Mouse (Mus musculus) neural tube, embryonic 15.5 days (tissue): ENCODE data around the gene Gm36864. TPM values are rescaled to one million over a fixed set of nuclear protein-coding genes. Genes with fewer than 3 reads are reported as not detected.

ENCODE experiments used
- ATAC-seq: fragments of 200-750 bp; cut with Nextera tagmentation; 2 replicates; pipeline ENCODE4 v1.8.0; 2017; ENCODE audit warnings: mild to moderate bottlenecking, moderate TSS enrichment, moderate library complexity; ENCODE audit not compliant: low FRiP score
- H3K27ac ChIP-seq: fragments of 300-500 bp; sonication (generic); replicated peaks from 2 replicates; pipeline ENCODE4 v1.5.1; 2015; ENCODE audit warnings: mild to moderate bottlenecking, inconsistent platforms
- H3K27me3 ChIP-seq: fragments of 300-500 bp; sonication (generic); replicated peaks from 2 replicates; pipeline ENCODE4 v1.6.1; 2015; ENCODE audit warnings: inconsistent platforms
- H3K36me3 ChIP-seq: fragments of 300-500 bp; sonication (generic); 2 replicates; pipeline ENCODE4 v1.6.1; 2015; ENCODE audit warnings: inconsistent platforms
- H3K4me1 ChIP-seq: fragments of 300-500 bp; sonication (generic); 2 replicates; pipeline ENCODE4 v1.6.1; 2015; ENCODE audit warnings: inconsistent platforms
- H3K4me2 ChIP-seq: fragments of 300-500 bp; sonication (generic); 2 replicates; pipeline ENCODE4 v1.6.1; 2015; ENCODE audit warnings: inconsistent platforms, mild to moderate bottlenecking, moderate library complexity
- H3K4me3 ChIP-seq: fragments of 300-500 bp; sonication (generic); replicated peaks from 2 replicates; pipeline ENCODE4 v1.5.1; 2015; ENCODE audit warnings: mild to moderate bottlenecking, inconsistent platforms
- H3K9ac ChIP-seq: fragments of 300-500 bp; sonication (generic); replicated peaks from 2 replicates; pipeline ENCODE4 v1.6.1; 2015; ENCODE audit warnings: mild to moderate bottlenecking, inconsistent platforms
- H3K9me3 ChIP-seq: fragments of 300-500 bp; sonication (generic); replicated peaks from 2 replicates; pipeline ENCODE4 v1.6.1; 2016; ENCODE audit warnings: inconsistent platforms
- WGBS: fragments of 180-500 bp; shearing (Covaris S2); methylation state at CpG from one replicate; pipeline ENCODE4 v1.1.7; 2015; ENCODE audit warnings: mixed read lengths; 5-methylcytosine and 5-hydroxymethylcytosine counted together
- polyA plus RNA-seq: library from polyadenylated mRNA; unstranded; fragments of >200 nt; fragmentation: Nextera tagmentation; extraction: Ambion mirVana; gene quantifications from 2 replicates; pipeline ENCODE4 v1.2.1, GENCODE M21; 2015

Gm36864 gene
- polyA plus RNA-seq, 1 experiment from 2014 or later = not detected

DNA sequence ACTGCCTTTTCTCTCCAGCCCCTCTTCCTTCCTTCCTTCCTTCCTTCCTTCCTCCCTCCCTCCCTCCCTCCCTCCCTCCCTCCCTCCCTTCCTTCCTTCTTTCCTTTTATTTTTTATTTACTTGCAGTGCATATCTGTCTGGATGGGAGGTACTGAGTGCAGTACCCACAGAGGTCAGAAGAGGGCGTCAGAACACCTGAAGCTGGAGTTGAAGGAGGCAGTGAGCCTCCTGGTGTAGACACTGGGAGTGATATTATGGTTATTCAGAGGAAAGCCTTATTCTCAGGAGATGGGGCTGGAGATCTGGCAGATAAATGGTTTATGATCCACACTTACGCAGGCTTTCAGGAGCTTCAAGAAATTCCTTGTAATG lies 41.3 kb downstream of the Gm36864 start:
- Histone ChIP-seq H3K27ac (no peak overlapping the region), H3K9ac (no peak overlapping the region), H3K4me1 (no peaks in the 10 kb centered on the region), H3K27me3 (peaks cover 10% of the 10 kb centered on the region; the same call in 1 of the 2 replicates), H3K4me2 (no peak overlapping the region), H3K9me3 (no peaks in the 10 kb centered on the region), H3K4me3 (no peak overlapping the region), H3K36me3 (no peaks in the 10 kb centered on the region)
- ATAC-seq = no peak
- 41% methylated on average over 2 of the region's 2 CpGs for WGBS

DNA sequence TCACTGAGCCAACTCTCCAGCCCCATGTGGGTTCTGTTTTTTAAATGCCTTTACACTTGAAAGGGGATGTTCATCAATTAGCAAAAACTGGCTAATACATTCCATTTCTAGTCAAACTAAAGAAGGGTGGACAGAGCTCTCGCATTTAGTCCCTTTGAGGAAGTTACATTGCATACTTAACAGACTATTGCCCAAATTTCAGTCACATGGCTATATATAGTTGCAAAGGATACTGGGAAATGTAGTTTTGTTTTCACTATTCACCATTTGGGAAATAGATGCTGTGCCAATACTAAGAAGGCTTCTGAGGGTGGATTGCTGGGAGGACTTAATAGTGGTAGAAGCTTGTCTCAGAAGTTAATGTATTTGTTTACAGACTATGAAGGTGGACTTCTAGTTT lies 45.0 kb downstream of the Gm36864 start:
- WGBS = 69% methylated on average over 1 of the region's 1 CpGs
- no peak overlapping the region for H3K9ac ChIP-seq
- no peak overlapping the region for H3K4me2 ChIP-seq
- no peak overlapping the region for H3K27ac ChIP-seq
- no peaks in the 10 kb centered on the region for H3K36me3 ChIP-seq
- H3K9me3 ChIP-seq = no peaks in the 10 kb centered on the region
- ATAC-seq = no peak
- no peak overlapping the region for H3K4me3 ChIP-seq
- no peaks in the 10 kb centered on the region for H3K4me1 ChIP-seq
- H3K27me3 ChIP-seq = no peaks in the 10 kb centered on the region

DNA sequence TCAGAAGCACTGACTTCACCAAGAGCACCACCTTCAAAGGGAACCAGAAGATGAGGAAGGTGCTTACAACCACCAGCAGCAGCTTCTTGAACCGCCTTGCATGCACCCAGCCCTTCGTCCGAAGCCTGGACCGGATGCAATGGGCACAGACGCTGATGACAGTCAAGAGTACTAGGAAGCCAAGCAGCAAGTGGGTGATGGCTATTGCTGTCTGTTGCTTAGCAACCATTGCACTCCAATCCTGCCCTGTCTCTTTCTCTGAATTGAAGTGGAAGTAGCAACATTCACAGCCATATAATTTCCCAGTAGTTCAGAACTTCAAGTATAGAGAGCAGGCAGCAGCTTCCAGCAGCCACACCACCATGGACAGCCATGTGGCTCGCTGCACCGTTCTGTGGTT lies 45.6 kb downstream of the Gm36864 start:
- Histone ChIP-seq H3K27me3 (no peaks in the 10 kb centered on the region), H3K4me1 (no peaks in the 10 kb centered on the region), H3K4me3 (no peak overlapping the region), H3K9ac (no peak overlapping the region), H3K36me3 (no peaks in the 10 kb centered on the region), H3K4me2 (no peak overlapping the region), H3K9me3 (no peaks in the 10 kb centered on the region), H3K27ac (no peak overlapping the region)
- peak; percentile 53 for ATAC-seq
- WGBS = 66% methylated on average over 7 of the region's 7 CpGs

DNA sequence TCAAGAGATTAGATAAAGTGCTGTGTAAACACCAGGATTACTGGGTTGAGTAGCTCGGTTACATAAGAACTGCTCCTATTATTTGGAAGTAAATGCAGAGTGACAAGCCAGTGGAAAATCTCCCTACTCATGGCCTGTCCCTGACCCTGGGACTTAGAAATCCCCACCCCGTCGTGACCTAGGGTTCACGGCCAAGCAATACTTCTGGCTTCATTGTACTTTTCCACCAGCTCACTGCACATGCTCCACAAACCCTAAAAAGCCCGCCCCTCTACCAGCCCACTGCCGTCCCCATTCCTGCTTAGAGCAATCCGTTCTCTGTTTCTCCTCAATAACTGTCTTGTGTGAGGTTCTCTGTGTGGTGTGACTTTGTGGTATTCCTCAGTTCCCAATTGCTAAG lies 51.8 kb downstream of the Gm36864 start:
- H3K27me3 ChIP-seq = no peaks in the 10 kb centered on the region
- no peak overlapping the region for H3K4me2 ChIP-seq
- no peak overlapping the region for H3K9ac ChIP-seq
- WGBS = 74% methylated on average over 7 of the region's 7 CpGs
- H3K27ac ChIP-seq = no peak overlapping the region
- ATAC-seq = no peak
- H3K4me3 ChIP-seq = no peak overlapping the region
- no peaks in the 10 kb centered on the region for H3K4me1 ChIP-seq
- H3K36me3 ChIP-seq = no peaks in the 10 kb centered on the region
- H3K9me3 ChIP-seq = no peaks in the 10 kb centered on the region

DNA sequence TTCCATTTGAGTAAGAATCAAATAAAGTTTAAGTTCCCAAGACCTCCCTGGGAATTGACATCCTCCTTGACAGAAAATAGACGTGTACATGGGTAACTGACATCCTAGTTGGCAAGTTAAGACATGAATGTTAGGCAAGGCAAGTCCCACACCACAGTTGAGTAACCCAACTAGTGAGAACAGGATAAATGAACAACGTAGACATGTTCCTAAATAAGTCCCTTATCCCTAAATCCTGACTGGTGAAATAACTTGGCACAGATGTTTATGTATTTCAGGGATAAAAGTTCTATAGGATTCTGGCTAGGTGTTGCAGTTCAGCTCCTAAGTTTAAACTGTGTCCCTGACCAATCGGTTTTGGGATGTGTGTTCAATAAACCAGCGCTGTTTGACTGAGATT lies 55.0 kb downstream of the Gm36864 start:
- no peaks in the 10 kb centered on the region for H3K36me3 ChIP-seq
- H3K27ac ChIP-seq = no peak overlapping the region
- no peaks in the 10 kb centered on the region for H3K9me3 ChIP-seq
- H3K4me1 ChIP-seq = no peaks in the 10 kb centered on the region
- 85% methylated on average over 4 of the region's 4 CpGs for WGBS
- H3K4me3 ChIP-seq = no peak overlapping the region
- no peak overlapping the region for H3K4me2 ChIP-seq
- ATAC-seq = no peak
- H3K9ac ChIP-seq = no peak overlapping the region
- no peaks in the 10 kb centered on the region for H3K27me3 ChIP-seq

DNA sequence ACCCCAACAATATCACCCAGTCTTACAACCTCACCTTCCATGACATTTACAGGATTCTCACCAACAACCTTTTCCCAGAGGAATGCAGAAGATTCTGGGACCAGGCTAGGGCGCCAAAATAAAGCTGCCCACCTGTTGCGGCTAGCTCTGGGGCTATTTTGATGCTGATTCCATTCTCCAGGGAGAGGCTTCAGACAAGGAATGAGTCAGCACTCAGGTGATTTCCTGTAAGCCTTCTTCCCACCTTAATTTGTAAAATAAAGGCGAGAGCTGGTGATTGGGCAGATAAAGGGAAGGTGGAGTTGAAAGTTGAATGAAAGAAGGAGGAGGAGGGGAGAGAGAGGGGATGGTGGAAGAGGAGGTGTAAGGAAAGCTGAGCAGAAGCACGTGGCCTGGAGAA lies 55.4 kb downstream of the Gm36864 start:
- no peaks in the 10 kb centered on the region for H3K9me3 ChIP-seq
- no peak overlapping the region for H3K9ac ChIP-seq
- ATAC-seq = no peak
- H3K4me2 ChIP-seq = no peak overlapping the region
- no peak overlapping the region for H3K4me3 ChIP-seq
- H3K27me3 ChIP-seq = no peaks in the 10 kb centered on the region
- no peaks in the 10 kb centered on the region for H3K36me3 ChIP-seq
- 53% methylated on average over 4 of the region's 4 CpGs for WGBS
- H3K4me1 ChIP-seq = no peaks in the 10 kb centered on the region
- no peak overlapping the region for H3K27ac ChIP-seq

Other genes starting within 250 kb of the Gm36864 start
- gene Klk1b11, start 240.3 kb upstream of the Gm36864 start, polyA plus RNA-seq = not detected in 2 replicates
- not detected in 2 replicates for gene Klk1b26, start 224.0 kb upstream of the Gm36864 start, polyA plus RNA-seq
- not detected in 2 replicates for gene Klk1b27, start 183.9 kb upstream of the Gm36864 start, polyA plus RNA-seq
- gene Klk1b21, start 133.8 kb upstream of the Gm36864 start, polyA plus RNA-seq = not detected in 2 replicates
- gene Klk1b22, start 123.5 kb upstream of the Gm36864 start, polyA plus RNA-seq = not detected in 2 replicates
- gene Klk1b16, start 99.4 kb upstream of the Gm36864 start, polyA plus RNA-seq = not detected in 2 replicates
- not detected in 2 replicates for gene Klk1b24, start 47.9 kb upstream of the Gm36864 start, polyA plus RNA-seq
- not detected in 2 replicates for gene Klk1b3, start 38.0 kb upstream of the Gm36864 start, polyA plus RNA-seq
- gene Klk1b4, start 28.7 kb upstream of the Gm36864 start, polyA plus RNA-seq = not detected in 2 replicates
- gene Klk1b5, start 20.2 kb upstream of the Gm36864 start, polyA plus RNA-seq = not detected in 2 replicates
- gene Klk1, start 10.8 kb upstream of the Gm36864 start, polyA plus RNA-seq = 0.51 TPM in 1 of 2 replicates, not detected in the other
- gene 1700028J19Rik, start 10.5 kb downstream of the Gm36864 start, polyA plus RNA-seq = 1.3 and 1.5 TPM in 2 replicates
- gene 2410002F23Rik, start 10.5 kb downstream of the Gm36864 start, polyA plus RNA-seq = 198 and 218 TPM in 2 replicates
- gene Acp4, start 21.2 kb downstream of the Gm36864 start, polyA plus RNA-seq = 0.11 and 0.15 TPM in 2 replicates
- gene Gm15517, start 25.3 kb downstream of the Gm36864 start, polyA plus RNA-seq = not detected in 2 replicates
- gene Clec11a, start 70.7 kb downstream of the Gm36864 start, polyA plus RNA-seq = 4.8 and 5.5 TPM in 2 replicates
- gene Shank1, start 74.1 kb downstream of the Gm36864 start, polyA plus RNA-seq = 38.1 and 47.6 TPM in 2 replicates
- gene Syt3, start 147.9 kb downstream of the Gm36864 start, polyA plus RNA-seq = 67.0 and 75.4 TPM in 2 replicates
- gene 1700008O03Rik, start 149.6 kb downstream of the Gm36864 start, polyA plus RNA-seq = 2.5 and 3.4 TPM in 2 replicates
- 11.0 and 14.9 TPM in 2 replicates for gene Lrrc4b, start 192.8 kb downstream of the Gm36864 start, polyA plus RNA-seq
- gene Aspdh, start 229.2 kb downstream of the Gm36864 start, polyA plus RNA-seq = 2.2 and 4.2 TPM in 2 replicates
- 45.2 and 51.0 TPM in 2 replicates for gene Josd2, start 231.8 kb downstream of the Gm36864 start, polyA plus RNA-seq